ENCODE assay signal across 8 mouse cellular contexts in the genomic region with DNA sequence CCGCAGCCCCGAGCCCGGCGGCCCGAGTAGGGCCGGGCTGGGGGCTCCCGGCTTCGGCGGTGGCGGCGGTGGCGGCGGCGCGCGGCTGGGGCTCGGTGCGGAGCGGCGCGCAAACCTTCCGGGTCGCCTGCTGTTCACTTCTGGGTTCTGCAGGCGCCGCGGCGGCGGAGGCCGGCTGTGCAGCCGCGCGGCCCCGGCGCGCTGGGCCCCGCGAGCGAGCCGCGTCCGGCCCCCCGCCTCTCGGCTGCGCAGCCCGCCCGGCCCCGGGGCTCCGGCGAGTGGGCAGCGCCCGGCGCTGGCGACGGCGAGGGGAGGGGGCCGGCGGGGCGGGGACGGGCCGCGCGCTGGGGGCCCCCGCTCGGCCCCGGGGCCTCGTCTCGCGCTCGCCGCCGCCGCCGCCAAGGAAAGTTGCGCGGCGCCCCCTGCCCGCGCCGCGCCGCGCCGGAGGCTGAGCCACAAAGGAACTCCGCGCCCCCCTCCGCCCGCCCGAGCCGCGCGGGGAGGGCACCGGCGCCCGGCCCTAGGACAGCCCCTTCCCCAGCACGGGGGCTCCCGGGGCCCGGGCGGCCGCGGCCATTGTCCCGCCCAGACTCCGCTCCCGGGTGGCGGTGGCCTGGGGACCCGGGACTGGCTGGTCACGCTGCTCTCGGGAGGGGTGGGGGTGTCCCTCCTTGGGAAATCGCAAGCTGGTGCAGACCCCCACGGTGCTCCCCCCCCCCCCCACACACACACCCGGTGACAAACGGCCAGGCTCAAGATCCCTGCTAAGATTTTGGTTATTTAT. TPM values are rescaled to one million over a fixed set of nuclear protein-coding genes. Genes with fewer than 3 reads are reported as not detected.
A peak's percentile ranks its signal among the peaks of the same experiment; 100 is the strongest.
DNase-seq lines count a peak whose midpoint lies in the region; ATAC-seq lines count a peak whose summit lies in the region.

Gene Zfp362 (minus strand): TSS at position 3 of the 784 bp plus-strand sequence.

- H3K4me3 ChIP-seq in liver, embryonic 11.5 days (ENCODE audit: low read depth, low read length) = peak within 1 kb of the TSS; percentile 98

- peak within 1 kb of the TSS; percentile 98 for H3K27ac ChIP-seq in liver, embryonic 11.5 days (ENCODE audit: low read depth, low read length)

- H3K9me3 ChIP-seq in liver, embryonic 11.5 days (ENCODE audit: control insufficient read depth, low read length) = no peaks in the 10 kb centered on the region

- 1% methylated on average over 65 of the region's 111 CpGs for WGBS in liver, embryonic 11.5 days

- peak; percentile 63 for ATAC-seq in inflammation-experienced regulatory T-cells, adult 6 months
- peak; percentile 30 for ATAC-seq in liver, embryonic 11.5 days (replicated peaks; ENCODE audit: low FRiP score)

- peak; percentile 37 for DNase-seq in ovary, postnatal 14 days (ENCODE audit: low spot score)
- DNase-seq in ovary, postnatal 10 days (ENCODE audit: low spot score) = no peak
- DNase-seq in cerebellum, adult 8-10 months = peak; percentile 25
- peak; percentile 36 for DNase-seq in gastrocnemius, postnatal 25 days
- peak; percentile 77 for DNase-seq in liver, embryonic 11.5 days (ENCODE audit: low spot score)
- peak; percentile 78 for DNase-seq in neural tube, embryonic 10.5 days (ENCODE audit: extremely low spot score, low spot score)
- peak; percentile 71 for DNase-seq in thymus, postnatal 0 days (ENCODE audit: low spot score)

- peaks cover 45% of the 10 kb centered on the region for H3K4me1 ChIP-seq in liver, embryonic 11.5 days (replicated peaks; ENCODE audit: control insufficient read depth, insufficient read depth, low read length)

- H3K9ac ChIP-seq in liver, embryonic 11.5 days (ENCODE audit: low read depth, low read length) = peak within 1 kb of the TSS; percentile 98

- no peaks in the 10 kb centered on the region for H3K27me3 ChIP-seq in liver, embryonic 11.5 days (replicated peaks; ENCODE audit: control insufficient read depth, insufficient read depth, low read length)

- H3K36me3 ChIP-seq in liver, embryonic 11.5 days (ENCODE audit: control insufficient read depth, insufficient read depth, low read length) = no peaks in the 10 kb centered on the region

- peak within 1 kb of the TSS; percentile 90 for H3K4me2 ChIP-seq in liver, embryonic 11.5 days

RNA-seq across cellular contexts. Expression of gene Zfp362, which starts in this region (rescaled TPM):
- 10 to 100 TPM in 1 of 2 experiments, 1 to 10 TPM in 1; 9.9 to 10.5 TPM for total RNA-seq in gastrocnemius, postnatal 25 days (2021)
- polyA plus RNA-seq in inflammation-experienced regulatory T-cells, adult 6 months (2017; shearing (Covaris generic)) = 10 to 100 TPM in 1 of 3 experiments, 1 to 10 TPM in 2; 6.0 to 10.3 (median 8.4) TPM
- polyA plus RNA-seq in liver, embryonic 11.5 days (2014; fragmentation: Nextera tagmentation; extraction: Ambion mirVana) = 23.1 and 25.3 TPM in 2 replicates
- 23.6 and 25.8 TPM in 2 replicates for polyA plus RNA-seq in thymus, postnatal 0 days (2015; fragmentation: Nextera tagmentation; extraction: Ambion mirVana)
